Mouse (Mus musculus): ENCODE data around the gene Gpd1. TPM values are rescaled to one million over a fixed set of nuclear protein-coding genes. Genes with fewer than 3 reads are reported as not detected.
A peak's percentile ranks its signal among the peaks of the same experiment; 100 is the strongest.

Gpd1 gene
- polyA plus RNA-seq, 1 experiment from 2014 or later: 3.7 TPM

GRCm38 (mm10) chr15:99704881-99705280 is 12.4 kb upstream of the Gpd1 start:
- Histone ChIP-seq H3K9me3 (ENCODE audit: control insufficient read depth, low read length) (no peaks in the 10 kb centered on the region), H3K36me3 (ENCODE audit: control insufficient read depth, insufficient read depth, low read length) (peaks cover 37% of the 10 kb centered on the region), H3K27me3 (ENCODE audit: control insufficient read depth, insufficient read depth, low read depth, low read length) (no peaks in the 10 kb centered on the region), H3K4me3 (ENCODE audit: low read length) (no peak overlapping the region), H3K9ac (ENCODE audit: low read length) (no peak overlapping the region), H3K27ac (ENCODE audit: low read length) (peak overlapping the region; percentile 58), H3K4me1 (replicated peaks; ENCODE audit: control insufficient read depth, insufficient read depth, low read length) (peaks cover 24% of the 10 kb centered on the region), H3K4me2 (ENCODE audit: low read depth, low read length) (no peak overlapping the region)
- no peak for ATAC-seq (ENCODE audit: low read depth)
- WGBS: 70% methylated on average over 7 of the region's 7 CpGs

- H3K4me2 ChIP-seq (ENCODE audit: low read depth, low read length): 0 out of 2 replicates have a peak within 1 kb of the TSS, but pooled peaks have one; percentile 4
- no peak within 1 kb of the TSS for H3K4me3 ChIP-seq (ENCODE audit: low read length)
- peaks cover 42% of the 10 kb centered on the region for H3K36me3 ChIP-seq (ENCODE audit: control insufficient read depth, insufficient read depth, low read length)
- no peaks in the 10 kb centered on the region for H3K27me3 ChIP-seq (ENCODE audit: control insufficient read depth, insufficient read depth, low read depth, low read length)
- H3K4me1 ChIP-seq (replicated peaks; ENCODE audit: control insufficient read depth, insufficient read depth, low read length): peaks cover 24% of the 10 kb centered on the region
- 65% methylated on average over 11 of the region's 11 CpGs for WGBS
- H3K27ac ChIP-seq (ENCODE audit: low read length): peak within 1 kb of the TSS; percentile 58
- H3K9me3 ChIP-seq (ENCODE audit: control insufficient read depth, low read length): no peaks in the 10 kb centered on the region
- no peak within 1 kb of the TSS for H3K9ac ChIP-seq (ENCODE audit: low read length)
- no peak for ATAC-seq (ENCODE audit: low read depth)
Observed at GRCm38 (mm10) chr15:99705440-99706048, 11.8 kb upstream of the Gpd1 start, which contains the start of gene Gm17349. Gm17349 (minus strand) TSS chr15:99705490.

DNA sequence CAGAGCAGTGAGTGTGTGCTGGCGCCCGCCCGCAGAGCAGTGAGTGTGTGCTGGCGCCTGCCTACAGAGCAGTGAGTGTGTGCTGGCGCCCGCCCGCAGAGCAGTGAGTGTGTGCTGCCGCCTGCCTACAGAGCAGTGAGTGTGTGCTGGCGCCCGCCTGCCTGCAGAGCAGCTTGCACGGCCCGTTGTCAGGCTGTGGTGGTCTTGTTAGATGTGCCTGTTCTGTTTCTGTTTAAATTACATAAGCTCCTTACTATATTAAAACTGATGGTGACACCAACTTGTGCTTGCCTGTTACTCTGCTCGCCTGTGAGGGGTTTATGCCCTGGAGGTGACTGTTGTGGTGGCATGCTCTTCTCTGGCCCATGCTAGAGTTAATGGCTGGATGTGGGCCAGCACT is 9.1 kb upstream of the Gpd1 start:
- no peak for ATAC-seq (ENCODE audit: low read depth)
- Histone ChIP-seq H3K27me3 (ENCODE audit: control insufficient read depth, insufficient read depth, low read depth, low read length) (no peaks in the 10 kb centered on the region), H3K9ac (ENCODE audit: low read length) (no peak overlapping the region), H3K36me3 (ENCODE audit: control insufficient read depth, insufficient read depth, low read length) (peaks cover 63% of the 10 kb centered on the region), H3K4me1 (replicated peaks; ENCODE audit: control insufficient read depth, insufficient read depth, low read length) (peaks cover 8% of the 10 kb centered on the region), H3K27ac (ENCODE audit: low read length) (no peak overlapping the region), H3K9me3 (ENCODE audit: control insufficient read depth, low read length) (no peaks in the 10 kb centered on the region), H3K4me3 (ENCODE audit: low read length) (no peak overlapping the region), H3K4me2 (ENCODE audit: low read depth, low read length) (no peak overlapping the region)
- WGBS: 92% methylated on average over 13 of the region's 13 CpGs

GRCm38 (mm10) chr15:99710221-99711190 is 6.8 kb upstream of the Gpd1 start:
- 85% methylated on average over 10 of the region's 10 CpGs for WGBS
- Histone ChIP-seq H3K27me3 (ENCODE audit: control insufficient read depth, insufficient read depth, low read depth, low read length) (no peaks in the 10 kb centered on the region), H3K9me3 (ENCODE audit: control insufficient read depth, low read length) (no peaks in the 10 kb centered on the region), H3K4me2 (ENCODE audit: low read depth, low read length) (no peak overlapping the region), H3K36me3 (ENCODE audit: control insufficient read depth, insufficient read depth, low read length) (peaks cover 64% of the 10 kb centered on the region), H3K4me1 (replicated peaks; ENCODE audit: control insufficient read depth, insufficient read depth, low read length) (no peaks in the 10 kb centered on the region), H3K4me3 (ENCODE audit: low read length) (no peak overlapping the region), H3K9ac (ENCODE audit: low read length) (no peak overlapping the region), H3K27ac (ENCODE audit: low read length) (no peak overlapping the region)
- ATAC-seq (ENCODE audit: low read depth): no peak

GRCm38 (mm10) chr15:99711491-99711890 is 5.8 kb upstream of the Gpd1 start:
- no peak overlapping the region for H3K9ac ChIP-seq (ENCODE audit: low read length)
- no peak overlapping the region for H3K4me2 ChIP-seq (ENCODE audit: low read depth, low read length)
- WGBS: 49% methylated on average over 3 of the region's 3 CpGs
- no peak for ATAC-seq (ENCODE audit: low read depth)
- no peaks in the 10 kb centered on the region for H3K27me3 ChIP-seq (ENCODE audit: control insufficient read depth, insufficient read depth, low read depth, low read length)
- no peaks in the 10 kb centered on the region for H3K9me3 ChIP-seq (ENCODE audit: control insufficient read depth, low read length)
- H3K27ac ChIP-seq (ENCODE audit: low read length): no peak overlapping the region
- peaks cover 59% of the 10 kb centered on the region for H3K36me3 ChIP-seq (ENCODE audit: control insufficient read depth, insufficient read depth, low read length)
- H3K4me3 ChIP-seq (ENCODE audit: low read length): no peak overlapping the region
- H3K4me1 ChIP-seq (replicated peaks; ENCODE audit: control insufficient read depth, insufficient read depth, low read length): no peaks in the 10 kb centered on the region

- Histone ChIP-seq H3K4me1 (replicated peaks; ENCODE audit: control insufficient read depth, insufficient read depth, low read length) (peaks cover 5% of the 10 kb centered on the region; the same call in 1 of the 2 replicates), H3K4me2 (ENCODE audit: low read depth, low read length) (no peak overlapping the region), H3K9ac (ENCODE audit: low read length) (no peak overlapping the region), H3K36me3 (ENCODE audit: control insufficient read depth, insufficient read depth, low read length) (peaks cover 50% of the 10 kb centered on the region), H3K27me3 (ENCODE audit: control insufficient read depth, insufficient read depth, low read depth, low read length) (no peaks in the 10 kb centered on the region), H3K27ac (ENCODE audit: low read length) (no peak overlapping the region), H3K4me3 (ENCODE audit: low read length) (no peak overlapping the region), H3K9me3 (ENCODE audit: control insufficient read depth, low read length) (no peaks in the 10 kb centered on the region)
- WGBS: 69% methylated on average over 13 of the region's 13 CpGs
- no peak for ATAC-seq (ENCODE audit: low read depth)
Observed at GRCm38 (mm10) chr15:99712666-99713559, 4.4 kb upstream of the Gpd1 start.

DNA sequence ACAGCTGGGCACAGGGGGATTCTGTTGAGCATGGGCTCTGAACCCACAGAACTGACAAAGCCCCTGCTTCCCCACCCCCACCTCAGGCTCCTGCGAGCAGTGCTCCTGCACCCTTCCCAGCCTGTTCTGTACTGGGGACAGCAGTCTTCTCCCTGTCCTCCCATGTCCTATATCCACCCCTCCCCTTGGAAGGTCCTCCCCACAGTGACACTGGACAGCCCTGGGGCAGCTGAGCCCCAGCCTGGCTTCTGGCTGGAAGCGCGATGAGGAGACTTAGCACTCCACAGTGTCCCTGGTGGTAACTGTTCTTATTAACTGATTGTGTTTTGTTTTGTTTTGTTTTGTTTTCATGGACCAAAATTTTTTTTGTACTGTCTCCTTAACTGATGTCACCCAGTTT is 3.7 kb upstream of the Gpd1 start:
- Histone ChIP-seq H3K4me1 (replicated peaks; ENCODE audit: control insufficient read depth, insufficient read depth, low read length) (peaks cover 5% of the 10 kb centered on the region; the same call in 1 of the 2 replicates), H3K4me2 (ENCODE audit: low read depth, low read length) (no peak overlapping the region), H3K9me3 (ENCODE audit: control insufficient read depth, low read length) (no peaks in the 10 kb centered on the region), H3K4me3 (ENCODE audit: low read length) (no peak overlapping the region), H3K36me3 (ENCODE audit: control insufficient read depth, insufficient read depth, low read length) (peaks cover 47% of the 10 kb centered on the region), H3K27me3 (ENCODE audit: control insufficient read depth, insufficient read depth, low read depth, low read length) (no peaks in the 10 kb centered on the region), H3K27ac (ENCODE audit: low read length) (no peak overlapping the region), H3K9ac (ENCODE audit: low read length) (no peak overlapping the region)
- 91% methylated on average over 3 of the region's 3 CpGs for WGBS
- no peak for ATAC-seq (ENCODE audit: low read depth)

- no peak for ATAC-seq (ENCODE audit: low read depth)
- Histone ChIP-seq H3K4me2 (ENCODE audit: low read depth, low read length) (no peak overlapping the region), H3K9ac (ENCODE audit: low read length) (no peak overlapping the region), H3K4me3 (ENCODE audit: low read length) (no peak overlapping the region), H3K27ac (ENCODE audit: low read length) (no peak overlapping the region), H3K36me3 (ENCODE audit: control insufficient read depth, insufficient read depth, low read length) (peaks cover 41% of the 10 kb centered on the region), H3K27me3 (ENCODE audit: control insufficient read depth, insufficient read depth, low read depth, low read length) (no peaks in the 10 kb centered on the region), H3K4me1 (replicated peaks; ENCODE audit: control insufficient read depth, insufficient read depth, low read length) (peaks cover 5% of the 10 kb centered on the region; the same call in 1 of the 2 replicates), H3K9me3 (ENCODE audit: control insufficient read depth, low read length) (no peaks in the 10 kb centered on the region)
- 61% methylated on average over 4 of the region's 4 CpGs for WGBS
Observed at GRCm38 (mm10) chr15:99714206-99714605, 3.1 kb upstream of the Gpd1 start.

Measured in lung, embryonic 16.5 days (tissue).